Mouse (Mus musculus): Measurements from ENCODE around the gene Polr2a.
A peak's percentile ranks its signal among the peaks of the same experiment; 100 is the strongest.
"Not testable (repeated sequence)": the region's sequence is repeated elsewhere in the genome, so short reads cannot be mapped to it uniquely, and the experiment has no call there.

Gene Polr2a

GRCm38 (mm10) chr11:69703814-69704612 lies 54.4 kb downstream of the Polr2a start:
- DNase-seq = no peak

GRCm38 (mm10) chr11:69703381-69703780 lies 55.1 kb downstream of the Polr2a start:
- DNase-seq = not testable (repeated sequence)

- DNase-seq = not testable (repeated sequence)
Observed at GRCm38 (mm10) chr11:69702886-69703285, 55.6 kb downstream of the Polr2a start.

- no peak for DNase-seq
Observed at GRCm38 (mm10) chr11:69699595-69699994, 58.8 kb downstream of the Polr2a start.

- no peak for DNase-seq
Observed at GRCm38 (mm10) chr11:69698574-69698973, 59.9 kb downstream of the Polr2a start.

- DNase-seq = no peak
Observed at GRCm38 (mm10) chr11:69697396-69697795, 61.0 kb downstream of the Polr2a start.

GRCm38 (mm10) chr11:69695361-69696181 lies 62.9 kb downstream of the Polr2a start, which contains the start of the genes Tnfsf12 and Tnfsfm13:
TSS of gene Tnfsf12 (minus strand) at chr11:69695849.
TSS of gene Tnfsfm13 (minus strand) at chr11:69696098.
- DNase-seq = peak; percentile 87 to 92

GRCm38 (mm10) chr11:69695046-69695360 lies 63.4 kb downstream of the Polr2a start:
- DNase-seq = no peak

GRCm38 (mm10) chr11:69693421-69693965 lies 64.9 kb downstream of the Polr2a start:
- DNase-seq = peak in 1 of 2 experiments; percentile 22

- peak in 1 of 2 experiments; percentile 61 for DNase-seq
Observed at GRCm38 (mm10) chr11:69692863-69693262, 65.6 kb downstream of the Polr2a start.

GRCm38 (mm10) chr11:69692196-69692811 lies 66.1 kb downstream of the Polr2a start:
- DNase-seq = no peak

GRCm38 (mm10) chr11:69689891-69690290 lies 68.5 kb downstream of the Polr2a start:
- DNase-seq = no peak

GRCm38 (mm10) chr11:69687061-69687460 lies 71.4 kb downstream of the Polr2a start:
- no peak for DNase-seq

- peak; percentile 83 to 87 for DNase-seq
Observed at GRCm38 (mm10) chr11:69686377-69686776, 72.1 kb downstream of the Polr2a start.

- DNase-seq = peak; percentile 59 to 74
Observed at GRCm38 (mm10) chr11:69685526-69686148, 72.8 kb downstream of the Polr2a start, which contains the start of gene Tnfsf13. TSS of gene Tnfsf13 (minus strand) at chr11:69685784.

- DNase-seq = no peak
Observed at GRCm38 (mm10) chr11:69684936-69685335, 73.5 kb downstream of the Polr2a start.

- no peak for DNase-seq
Observed at GRCm38 (mm10) chr11:69684128-69684745, 74.2 kb downstream of the Polr2a start.
